Mouse (Mus musculus): ENCODE results near the gene Tmem248.
"Not testable (repeated sequence)": the region's sequence is repeated elsewhere in the genome, so short reads cannot be mapped to it uniquely, and the experiment has no call there.

The Tmem248 gene

DNA sequence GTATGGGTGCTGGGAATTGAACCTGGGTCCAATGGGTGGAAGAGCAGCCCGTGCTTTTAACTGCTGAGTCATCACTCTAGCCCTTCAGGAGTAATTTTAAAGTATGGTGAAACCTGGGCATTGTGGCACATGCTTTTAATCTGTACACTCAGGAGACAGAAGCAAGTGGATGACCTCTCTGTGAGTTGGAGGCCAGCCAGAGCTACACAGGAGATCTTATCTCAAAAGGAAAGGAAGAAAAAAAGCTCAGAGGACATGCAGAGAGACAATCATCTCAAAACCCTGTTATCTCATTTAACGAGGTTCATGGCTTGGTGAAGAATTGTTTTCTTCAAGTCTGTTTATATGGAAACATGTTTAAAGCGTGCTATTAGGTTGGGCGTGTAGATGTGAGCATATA, 12.9 kb upstream of the Tmem248 start:
- no peak for DNase-seq (ENCODE audit: low spot score)

- DNase-seq (ENCODE audit: low spot score), result no peak
Observed at GRCm38 (mm10) chr5:130204560-130204959, 12.3 kb upstream of the Tmem248 start.

DNA sequence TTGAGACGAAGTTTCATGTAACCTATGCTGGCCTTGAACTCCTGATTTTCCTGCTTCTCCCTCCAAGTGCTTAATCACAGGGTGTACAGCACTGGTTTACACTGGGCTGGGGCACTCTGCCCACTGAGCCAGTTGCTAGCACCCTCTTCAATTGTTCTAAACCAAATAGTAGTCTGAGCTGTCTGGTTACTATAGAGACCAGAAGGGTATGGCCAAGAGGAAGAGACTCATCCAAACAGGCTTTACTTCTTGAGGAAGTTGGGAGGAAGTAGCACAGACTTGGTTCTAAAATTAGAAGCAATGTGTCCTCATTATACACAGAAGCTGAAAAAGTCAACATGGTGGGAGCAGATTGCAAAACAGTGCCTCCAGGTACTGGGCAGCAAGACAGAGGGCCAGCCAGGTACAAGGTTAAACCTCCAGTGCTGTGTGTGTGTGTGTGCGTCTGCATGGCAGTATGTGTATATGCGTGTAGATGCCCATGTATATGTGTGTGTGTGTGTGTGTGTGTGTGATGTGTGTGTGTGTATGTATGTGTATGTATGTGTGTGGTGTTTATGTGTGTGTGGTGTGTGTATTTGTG, 11.3 kb upstream of the Tmem248 start:
- DNase-seq (ENCODE audit: low spot score), result no peak

- DNase-seq (ENCODE audit: low spot score), result no peak
Observed at GRCm38 (mm10) chr5:130207299-130207698, 9.6 kb upstream of the Tmem248 start.

- no peak for DNase-seq (ENCODE audit: low spot score)
Observed at GRCm38 (mm10) chr5:130212956-130213355, 3.9 kb upstream of the Tmem248 start.

DNA sequence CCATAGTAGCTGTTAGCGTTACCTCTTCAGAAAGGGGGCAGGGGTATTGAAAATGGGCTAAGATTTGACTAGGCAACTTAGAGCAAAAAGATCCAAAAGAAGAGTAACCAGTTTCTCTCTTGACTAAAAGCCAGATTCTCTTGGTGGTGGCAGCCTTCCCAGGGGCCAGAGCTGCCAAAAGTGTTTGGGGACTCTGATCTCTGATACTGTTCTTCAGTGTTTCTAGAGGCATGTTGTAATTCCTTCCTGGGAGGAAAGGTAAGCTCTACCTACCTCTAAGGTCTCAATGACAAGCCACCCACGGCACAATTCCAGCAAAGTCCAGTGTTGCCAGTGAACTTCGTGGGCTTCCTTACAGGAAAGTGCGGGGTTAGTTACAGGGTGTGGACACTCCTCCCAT, 525 bp downstream of the Tmem248 start:
- DNase-seq (ENCODE audit: low spot score), result no peak

GRCm38 (mm10) chr5:130218336-130218735, 1.5 kb downstream of the Tmem248 start:
- no peak for DNase-seq (ENCODE audit: low spot score)

DNA sequence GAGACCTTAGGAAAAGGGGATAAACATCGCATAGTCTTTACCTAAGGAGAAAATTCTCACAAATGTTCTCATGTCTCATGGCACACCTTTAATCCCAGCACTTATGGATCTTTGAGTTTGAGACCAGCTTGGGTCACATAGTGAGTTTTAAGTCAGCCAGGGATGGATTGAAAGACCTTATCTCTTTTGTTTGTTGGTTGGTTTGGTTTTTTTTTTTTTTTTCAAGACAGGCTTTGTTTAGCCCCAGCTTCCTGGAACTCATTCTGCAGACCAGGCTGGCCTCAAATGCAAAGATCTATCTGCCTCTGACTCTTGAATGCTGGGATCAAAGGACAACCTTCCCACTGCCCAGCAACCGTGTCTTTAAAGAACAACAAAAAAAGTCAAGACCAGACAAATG, 4.4 kb downstream of the Tmem248 start:
- no peak for DNase-seq (ENCODE audit: low spot score)

- DNase-seq (ENCODE audit: low spot score), result no peak
Observed at GRCm38 (mm10) chr5:130221760-130222145, 4.9 kb downstream of the Tmem248 start.

DNA sequence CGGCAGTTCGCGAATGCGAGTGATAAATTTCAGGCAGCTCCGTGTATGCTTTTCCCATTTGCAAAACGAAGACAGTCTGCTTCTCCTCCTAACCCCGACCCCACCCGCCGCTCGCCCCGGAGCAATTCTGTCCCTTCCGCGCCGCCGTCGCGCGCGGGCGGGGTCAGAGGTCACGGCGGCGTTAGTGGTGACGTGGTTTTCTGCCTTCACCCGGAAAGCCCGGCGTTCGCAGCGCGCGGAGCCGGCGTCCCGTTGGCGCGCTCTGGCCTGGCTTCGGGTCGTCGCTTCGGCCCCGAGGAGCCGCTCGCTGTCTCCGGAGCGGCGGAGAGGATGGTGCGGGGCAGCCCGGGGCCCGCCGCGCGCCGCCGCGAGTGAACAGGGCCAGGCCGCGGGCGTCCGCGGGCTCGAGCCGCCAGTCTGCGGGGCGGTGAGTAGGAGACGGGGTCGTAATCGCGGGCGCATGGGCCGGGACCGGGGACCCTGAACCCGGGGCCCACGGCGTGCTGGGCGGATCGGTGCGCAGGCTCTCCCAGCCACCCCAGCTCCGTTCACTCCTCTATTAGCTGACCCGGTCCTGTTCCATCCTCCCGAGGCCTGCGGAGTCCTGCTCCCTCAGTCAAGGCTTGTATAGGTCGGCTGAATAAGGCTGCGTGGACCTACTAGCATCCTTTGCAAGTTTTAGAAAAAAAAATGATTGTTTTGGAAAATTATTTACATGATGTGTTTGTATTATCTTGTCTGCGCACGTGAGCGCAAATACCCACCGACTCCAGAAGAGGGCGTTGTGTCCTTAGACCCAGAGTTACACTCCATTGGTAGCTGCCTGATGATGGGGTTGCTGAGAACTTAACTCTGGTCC, 5.5 kb downstream of the Tmem248 start:
- DNase-seq (ENCODE audit: low spot score), result peak; percentile 99

DNA sequence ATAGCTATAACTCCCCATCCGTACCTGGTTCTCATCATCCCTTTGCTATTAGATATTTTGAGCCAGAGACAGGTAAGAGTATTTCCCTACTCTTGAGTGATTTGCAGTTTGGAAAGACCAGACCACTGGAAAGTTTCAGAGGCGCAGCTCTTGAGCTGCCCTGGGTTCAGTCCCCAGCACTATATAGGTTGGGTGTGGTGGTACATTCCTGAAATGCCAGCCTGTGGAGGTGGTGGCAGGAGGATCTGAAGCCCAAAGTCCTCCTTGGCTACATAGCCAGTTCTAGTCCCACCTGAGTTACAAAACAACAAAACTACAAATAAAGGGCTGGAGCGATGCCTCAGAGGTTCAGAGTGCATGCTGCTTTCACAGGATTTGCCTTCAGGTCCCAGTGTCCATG, 9.9 kb downstream of the Tmem248 start:
- no peak for DNase-seq (ENCODE audit: low spot score)

GRCm38 (mm10) chr5:130228120-130228519, 11.2 kb downstream of the Tmem248 start:
- DNase-seq (ENCODE audit: low spot score), result no peak

DNA sequence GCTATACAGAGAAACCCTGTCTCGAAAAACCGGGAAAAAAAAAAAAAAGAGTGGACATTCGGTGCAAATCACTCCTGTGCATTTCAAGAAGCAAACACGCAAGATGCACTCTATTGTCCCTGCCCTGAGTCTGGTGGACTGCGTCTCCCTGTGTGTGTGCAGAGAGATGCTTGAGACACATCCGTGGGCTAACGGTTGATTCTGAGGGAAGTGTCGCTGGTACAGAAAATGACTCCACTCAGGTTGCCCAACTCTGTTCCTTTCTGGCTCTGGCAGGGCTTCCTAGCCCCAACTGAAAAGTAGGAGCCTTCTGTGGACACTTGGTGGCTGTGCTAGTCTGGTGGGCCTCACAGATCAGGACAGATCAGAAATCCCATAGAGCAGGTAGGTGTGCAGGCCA, 19.4 kb downstream of the Tmem248 start:
- DNase-seq (ENCODE audit: low spot score), result no peak

- DNase-seq (ENCODE audit: low spot score), result no peak
Observed at GRCm38 (mm10) chr5:130239236-130239635, 22.4 kb downstream of the Tmem248 start.

DNA sequence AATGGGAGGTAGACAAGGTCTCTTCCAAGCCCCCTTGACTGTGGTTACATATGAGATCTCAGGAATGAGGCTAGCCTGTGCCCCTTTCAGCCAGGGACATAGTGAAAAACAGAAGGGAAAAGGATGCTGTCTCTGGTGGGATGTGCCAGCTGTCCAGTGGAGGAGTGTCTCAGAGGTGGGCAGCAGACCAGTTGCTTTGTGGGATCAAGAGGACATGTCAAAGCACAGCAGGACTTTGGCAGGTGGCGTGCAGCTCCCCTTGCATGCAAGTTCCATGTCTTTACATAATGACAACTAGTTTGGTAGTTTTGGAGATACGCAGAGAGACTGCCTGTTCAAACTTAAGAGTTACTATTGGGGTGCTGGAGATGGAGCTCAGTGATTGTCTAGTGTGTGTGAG, 23.0 kb downstream of the Tmem248 start:
- no peak for DNase-seq (ENCODE audit: low spot score)

DNA sequence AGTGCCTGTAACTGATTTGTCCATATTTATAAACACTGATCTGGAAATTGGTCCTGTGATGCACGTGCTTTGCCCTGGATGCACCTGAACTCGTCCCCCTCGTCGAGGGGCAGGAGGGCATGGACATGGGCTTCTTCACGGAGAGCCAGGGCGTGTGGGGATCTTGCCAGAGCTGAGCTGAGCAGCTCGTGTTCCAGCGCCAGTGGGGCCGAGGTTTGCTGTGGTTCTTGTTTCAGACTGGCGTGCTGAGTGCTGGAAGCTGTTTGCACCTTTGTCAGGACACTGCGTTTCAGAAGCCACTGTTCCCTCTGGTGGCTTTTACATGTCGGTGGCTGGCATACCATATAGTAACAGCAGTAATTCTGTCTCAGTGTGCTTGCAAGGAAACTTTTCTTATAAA, 24.5 kb downstream of the Tmem248 start:
- DNase-seq (ENCODE audit: low spot score), result no peak

GRCm38 (mm10) chr5:130247823-130248222, 30.9 kb downstream of the Tmem248 start:
- DNase-seq (ENCODE audit: low spot score), result no peak

- no peak for DNase-seq (ENCODE audit: low spot score)
Observed at GRCm38 (mm10) chr5:130254164-130255016, 37.5 kb downstream of the Tmem248 start.

- peak; percentile 85 for DNase-seq (ENCODE audit: low spot score)
Observed at GRCm38 (mm10) chr5:130255017-130255720, 38.3 kb downstream of the Tmem248 start, which contains the start of the genes Sbds and Tyw1. Gene Sbds (minus strand): TSS chr5:130255530. Gene Tyw1 (plus strand): TSS chr5:130255619.

DNA sequence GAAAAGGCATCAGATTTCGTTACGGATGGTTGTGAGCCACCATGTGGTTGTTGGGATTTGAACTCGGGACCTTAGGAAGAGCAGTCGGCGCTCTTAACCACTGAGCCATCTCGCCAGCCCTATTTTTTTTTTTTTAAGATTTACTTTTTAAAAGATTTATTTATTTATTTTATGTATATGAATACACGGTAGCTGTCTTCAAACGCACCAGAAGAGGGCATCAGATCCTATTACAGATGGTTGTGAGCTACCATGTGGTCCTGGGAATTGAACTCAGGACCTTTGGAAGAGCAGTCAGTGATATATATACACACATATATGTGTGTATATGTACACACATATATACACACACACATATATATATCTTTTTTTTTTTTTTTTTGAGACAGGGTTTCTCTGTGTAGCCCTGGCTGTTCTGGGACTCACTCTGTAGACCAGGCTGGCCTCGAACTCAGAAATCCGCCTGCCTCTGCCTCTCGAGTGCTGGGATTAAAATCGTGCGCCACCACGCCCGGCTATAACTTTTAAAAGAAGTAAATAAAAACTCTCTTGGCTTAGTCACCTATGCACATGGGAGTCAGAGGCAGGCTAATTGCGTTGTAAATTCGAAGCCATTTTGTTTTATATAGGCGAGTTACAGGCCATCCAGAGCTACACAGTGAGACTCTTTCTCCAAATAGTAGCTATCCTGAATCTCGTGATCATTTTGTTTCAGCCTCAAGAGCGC, 39.1 kb downstream of the Tmem248 start:
- not testable (repeated sequence) for DNase-seq (ENCODE audit: low spot score)

- DNase-seq (ENCODE audit: low spot score), result peak; percentile 46
Observed at GRCm38 (mm10) chr5:130256678-130257271, 39.9 kb downstream of the Tmem248 start.

Measured in ovary, postnatal 10 days (tissue).